Mouse (Mus musculus) hindbrain, embryonic 11.5 days (tissue): ENCODE data around the gene Plxdc1. TPM values are rescaled to one million over a fixed set of nuclear protein-coding genes. Genes with fewer than 3 reads are reported as not detected.
A peak's percentile ranks its signal among the peaks of the same experiment; 100 is the strongest.

Experiments
- ATAC-seq: fragments of 200-750 bp; cut with Nextera tagmentation; 2 replicates; pipeline ENCODE4 v1.8.0; 2017; ENCODE audit warnings: mild to moderate bottlenecking, moderate TSS enrichment, moderate library complexity; ENCODE audit not compliant: low FRiP score
- DNase-seq: peaks from one replicate; pipeline ENCODE4 v3.0.0-alpha.2; 2015; ENCODE audit warnings: low spot score
- H3K27ac ChIP-seq: fragments of 300-500 bp; sonication (generic); 2 replicates; pipeline ENCODE4 v1.5.1; 2014; ENCODE audit warnings: mild to moderate bottlenecking, low read depth, low read length
- H3K27me3 ChIP-seq: fragments of 300-500 bp; sonication (generic); 2 replicates; pipeline ENCODE4 v1.6.1; 2014; ENCODE audit warnings: mild to moderate bottlenecking, low read length, moderate library complexity, mixed read lengths; ENCODE audit not compliant: control insufficient read depth, insufficient read depth
- H3K36me3 ChIP-seq: fragments of 300-500 bp; sonication (generic); 2 replicates; pipeline ENCODE4 v1.6.1; 2014; ENCODE audit warnings: mild to moderate bottlenecking, low read length, moderate library complexity, mixed read lengths; ENCODE audit not compliant: control insufficient read depth, insufficient read depth
- H3K4me1 ChIP-seq: fragments of 300-500 bp; sonication (generic); replicated peaks from 2 replicates; pipeline ENCODE4 v1.6.1; 2014; ENCODE audit warnings: low read length, mixed read lengths; ENCODE audit not compliant: control insufficient read depth, insufficient read depth
- H3K4me2 ChIP-seq: fragments of 300-500 bp; sonication (generic); replicated peaks from 2 replicates; pipeline ENCODE4 v1.6.1; 2014; ENCODE audit warnings: mild to moderate bottlenecking, low read depth, low read length
- H3K4me3 ChIP-seq: fragments of 300-500 bp; sonication (generic); 2 replicates; pipeline ENCODE4 v1.5.1; 2014; ENCODE audit warnings: low read depth, low read length
- H3K9ac ChIP-seq: fragments of 300-500 bp; sonication (generic); 2 replicates; pipeline ENCODE4 v1.6.1; 2014; ENCODE audit warnings: low read depth, low read length
- H3K9me3 ChIP-seq: fragments of 300-500 bp; sonication (generic); 2 replicates; pipeline ENCODE4 v1.6.1; 2016; ENCODE audit warnings: low read length; ENCODE audit not compliant: control insufficient read depth
- WGBS: fragments of 180-500 bp; shearing (Covaris S2); extraction: QIAGEN DNeasy Blood & Tissue Kit; methylation state at CpG from one replicate; pipeline ENCODE4 v1.1.7; 2014; 5-methylcytosine and 5-hydroxymethylcytosine counted together
- polyA plus RNA-seq: library from polyadenylated mRNA; unstranded; fragments of >200 nt; fragmentation: Nextera tagmentation; extraction: Ambion mirVana; gene quantifications from 2 replicates; pipeline ENCODE4 v1.2.1, GENCODE M21; 2014

Plxdc1 gene
- polyA plus RNA-seq, 1 experiment from 2014 or later: 0.28 TPM

GRCm38 (mm10) chr11:97999748-98000147, 13.5 kb upstream of the Plxdc1 start:
- 68% methylated on average over 5 of the region's 5 CpGs for WGBS
- Histone ChIP-seq H3K27me3 (peaks cover 6% of the 10 kb centered on the region; the same call in 1 of the 2 replicates), H3K9ac (no peak overlapping the region)

DNA sequence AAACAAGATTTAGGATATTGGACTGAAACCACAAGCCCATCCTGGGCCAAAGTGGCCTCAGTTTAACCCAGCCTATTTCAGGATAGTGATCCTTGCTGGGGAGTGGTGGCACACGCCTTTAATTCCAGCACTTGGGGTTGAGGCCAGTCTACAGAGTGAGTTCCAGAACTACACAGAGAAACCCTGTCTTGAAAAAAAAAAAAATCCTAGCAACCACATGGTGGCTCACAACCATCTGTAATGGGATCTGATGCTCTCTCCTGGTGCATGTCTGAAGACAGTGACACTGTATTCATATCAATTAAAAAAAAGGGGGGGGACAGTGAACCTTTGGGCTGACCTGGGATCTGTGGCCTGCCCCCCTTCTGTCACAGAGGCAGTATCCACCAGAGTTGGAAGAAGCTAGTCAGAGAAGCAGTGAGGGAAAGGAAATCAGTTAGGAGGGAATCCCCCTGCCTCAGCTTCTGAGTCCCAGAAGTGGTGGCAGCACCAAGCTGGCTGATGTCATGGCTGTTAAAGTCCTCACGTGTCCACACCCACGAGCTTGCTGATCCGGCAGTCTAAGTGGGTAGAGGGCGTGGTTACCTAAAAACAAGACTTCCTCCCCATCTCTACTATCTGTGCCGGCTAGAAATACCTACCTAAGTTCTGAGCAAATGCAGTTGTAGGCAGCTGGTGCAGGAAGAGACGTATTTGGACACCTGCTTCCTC, 12.8 kb upstream of the Plxdc1 start:
- peaks cover 6% of the 10 kb centered on the region for H3K4me1 ChIP-seq
- DNase-seq (no peak), ATAC-seq (no peak)
- peaks cover 6% of the 10 kb centered on the region; the same call in 1 of the 2 replicates for H3K27me3 ChIP-seq
- H3K4me2 ChIP-seq: no peak overlapping the region
- no peaks in the 10 kb centered on the region for H3K9me3 ChIP-seq
- no peak overlapping the region for H3K4me3 ChIP-seq
- no peak overlapping the region for H3K27ac ChIP-seq
- H3K9ac ChIP-seq: no peak overlapping the region
- WGBS: 62% methylated on average over 7 of the region's 7 CpGs
- no peaks in the 10 kb centered on the region for H3K36me3 ChIP-seq

More at GRCm38 (mm10) chr11:97999748-98000147, 13.5 kb upstream of the Plxdc1 start:
- DNase-seq: no peak
- Histone ChIP-seq H3K4me1 (peaks cover 6% of the 10 kb centered on the region), H3K9me3 (no peaks in the 10 kb centered on the region), H3K4me2 (no peak overlapping the region), H3K27ac (no peak overlapping the region), H3K4me3 (no peak overlapping the region), H3K36me3 (no peaks in the 10 kb centered on the region)
- ATAC-seq: no peak

DNA sequence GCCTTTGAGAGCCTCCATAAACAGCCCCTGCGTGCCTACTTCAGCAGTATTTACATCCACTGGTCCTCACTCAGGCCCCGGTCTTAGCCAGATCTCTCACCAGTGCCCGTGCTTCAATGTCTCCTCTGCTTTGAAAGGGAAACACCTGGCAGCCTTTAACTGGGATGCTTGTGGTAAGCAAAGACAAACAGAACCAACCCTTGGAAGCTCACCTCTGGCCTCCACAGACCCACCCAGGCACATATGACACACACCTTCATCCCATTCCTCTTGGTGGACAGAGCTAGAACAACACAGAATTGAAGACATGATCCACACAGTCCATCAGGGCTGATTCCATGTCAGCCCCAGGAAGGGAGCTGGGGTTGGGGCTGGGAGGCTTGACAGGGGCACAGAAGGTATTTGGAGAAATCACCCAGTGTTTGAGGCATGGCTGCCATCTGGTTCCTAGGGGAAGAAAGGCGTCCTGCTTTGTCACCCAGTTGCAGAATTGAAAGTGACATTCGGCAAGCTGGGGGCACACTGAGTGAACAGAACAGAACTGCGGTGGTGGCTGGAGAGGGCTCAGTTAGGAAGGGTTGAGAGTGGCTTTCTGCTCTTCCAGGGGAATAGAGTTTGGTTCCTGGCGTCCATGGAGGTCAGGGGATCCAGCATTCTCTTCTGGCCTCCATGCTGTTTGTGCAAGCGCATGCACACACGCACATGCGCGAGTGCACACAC, 12.0 kb upstream of the Plxdc1 start:
- H3K9ac ChIP-seq: no peak overlapping the region
- H3K36me3 ChIP-seq: no peaks in the 10 kb centered on the region
- ATAC-seq: no peak
- no peak overlapping the region for H3K27ac ChIP-seq
- no peaks in the 10 kb centered on the region for H3K9me3 ChIP-seq
- peaks cover 4% of the 10 kb centered on the region for H3K4me1 ChIP-seq
- H3K4me3 ChIP-seq: no peak overlapping the region
- DNase-seq: no peak
- H3K4me2 ChIP-seq: no peak overlapping the region
- peaks cover 6% of the 10 kb centered on the region; the same call in 1 of the 2 replicates for H3K27me3 ChIP-seq
- 80% methylated on average over 11 of the region's 11 CpGs for WGBS

- Histone ChIP-seq H3K27me3 (peaks cover 6% of the 10 kb centered on the region; the same call in 1 of the 2 replicates), H3K27ac (no peak overlapping the region), H3K9me3 (no peaks in the 10 kb centered on the region), H3K4me1 (peaks cover 4% of the 10 kb centered on the region), H3K4me2 (no peak overlapping the region), H3K9ac (no peak overlapping the region), H3K36me3 (no peaks in the 10 kb centered on the region), H3K4me3 (no peak overlapping the region)
- 77% methylated on average over 8 of the region's 8 CpGs for WGBS
- ATAC-seq (no peak), DNase-seq (no peak)
Observed at GRCm38 (mm10) chr11:97997387-97997960, 11.2 kb upstream of the Plxdc1 start.

- ATAC-seq: no peak
- no peak overlapping the region for H3K27ac ChIP-seq
- no peak overlapping the region for H3K4me3 ChIP-seq
- no peak for DNase-seq
- peaks cover 5% of the 10 kb centered on the region; the same call in 1 of the 2 replicates for H3K27me3 ChIP-seq
- H3K9ac ChIP-seq: no peak overlapping the region
- 72% methylated on average over 1 of the region's 1 CpGs for WGBS
- no peak overlapping the region for H3K4me2 ChIP-seq
- no peaks in the 10 kb centered on the region for H3K36me3 ChIP-seq
- peaks cover 4% of the 10 kb centered on the region for H3K4me1 ChIP-seq
- H3K9me3 ChIP-seq: no peaks in the 10 kb centered on the region
Observed at GRCm38 (mm10) chr11:97996691-97997090, 10.4 kb upstream of the Plxdc1 start.

- Histone ChIP-seq H3K4me2 (peak within 1 kb of the TSS; percentile 79), H3K4me1 (peaks cover 4% of the 10 kb centered on the region), H3K27me3 (peaks cover 2% of the 10 kb centered on the region; the same call in 1 of the 2 replicates), H3K9ac (peak within 1 kb of the TSS; percentile 40; the same call in 1 of the 2 replicates), H3K36me3 (no peaks in the 10 kb centered on the region), H3K27ac (no peak within 1 kb of the TSS), H3K4me3 (peak within 1 kb of the TSS; percentile 42), H3K9me3 (no peaks in the 10 kb centered on the region)
- ATAC-seq: peak; percentile 70
- 1% methylated on average over 26 of the region's 26 CpGs for WGBS
- DNase-seq: peak; percentile 53
Observed at GRCm38 (mm10) chr11:97995564-97996288, 9.5 kb upstream of the Plxdc1 start, which contains the start of gene Arl5c. Arl5c (minus strand) TSS chr11:97996181.

DNA sequence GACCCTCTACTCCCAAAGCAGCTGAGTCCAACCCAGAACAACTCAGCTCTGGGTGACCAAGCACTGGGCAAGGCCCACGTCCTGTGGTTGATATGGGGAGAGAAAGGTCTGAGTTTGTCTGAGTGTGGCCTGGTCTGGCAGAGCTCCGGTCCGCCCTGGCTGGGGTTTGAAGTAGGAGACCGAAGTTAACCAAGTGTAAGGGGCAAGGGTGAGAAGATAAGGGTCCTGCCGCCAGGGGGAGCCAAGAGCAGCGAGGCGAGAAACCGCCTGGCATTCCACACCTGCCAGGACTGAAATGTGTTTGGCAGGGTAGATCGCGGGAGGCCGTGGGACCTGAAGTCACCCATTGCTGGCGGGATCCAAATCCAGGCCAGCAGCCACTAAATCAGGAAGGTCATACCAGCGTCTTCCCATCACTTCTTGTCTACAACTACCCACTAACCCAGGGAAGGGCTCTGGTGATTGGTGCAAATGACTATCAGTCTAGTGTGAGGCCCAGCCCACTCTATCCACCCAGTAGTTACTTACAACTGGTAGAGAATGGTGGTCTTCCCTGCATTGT, 8.4 kb upstream of the Plxdc1 start:
- DNase-seq (peak; percentile 81), ATAC-seq (peak; percentile 50)
- peak overlapping the region; percentile 42 for H3K4me3 ChIP-seq
- H3K9me3 ChIP-seq: no peaks in the 10 kb centered on the region
- no peaks in the 10 kb centered on the region for H3K36me3 ChIP-seq
- peak overlapping the region; percentile 40; the same call in 1 of the 2 replicates for H3K9ac ChIP-seq
- H3K4me2 ChIP-seq: peak overlapping the region; percentile 79
- 0 out of 2 replicates have a peak, but pooled peaks cover 2% of the 10 kb centered on the region for H3K27me3 ChIP-seq
- WGBS: 6% methylated on average over 13 of the region's 13 CpGs
- H3K4me1 ChIP-seq: peaks cover 4% of the 10 kb centered on the region
- H3K27ac ChIP-seq: no peak overlapping the region

GRCm38 (mm10) chr11:97988530-97989096, 2.4 kb upstream of the Plxdc1 start:
- under 1% methylated on average over 26 of the region's 26 CpGs for WGBS
- H3K4me3 ChIP-seq: peak overlapping the region; percentile 92
- H3K36me3 ChIP-seq: no peaks in the 10 kb centered on the region
- peak overlapping the region; percentile 86 for H3K9ac ChIP-seq
- peak; percentile 87 for ATAC-seq
- H3K9me3 ChIP-seq: no peaks in the 10 kb centered on the region
- peak overlapping the region; percentile 85 for H3K27ac ChIP-seq
- DNase-seq: peak; percentile 92
- peaks cover 27% of the 10 kb centered on the region for H3K27me3 ChIP-seq
- peak overlapping the region; percentile 54 for H3K4me2 ChIP-seq
- H3K4me1 ChIP-seq: 0 out of 2 replicates have a peak, but pooled peaks cover 2% of the 10 kb centered on the region
